Mouse (Mus musculus): ENCODE data around the gene Ptrh2.

GRCm38 (mm10) chr11:86739470-86739869 is 55.7 kb downstream of the Ptrh2 start:
- TF ChIP-seq CHD2 (IDR thresholded peaks at IDR 0.05; ENCODE audit: low read length) (no peak), CTCF (conservative IDR thresholded peaks at IDR 0.05 in 1 of 2, IDR thresholded peaks at IDR 0.05 in 1 of 2; ENCODE audit: low read depth in 2 of 2, low read length in 2 of 2) (no peak), POLR2A (IDR thresholded peaks at IDR 0.05; ENCODE audit: low read depth, low read length) (no peak), JUND (conservative IDR thresholded peaks at IDR 0.05; ENCODE audit: low read depth, low read length) (no peak), BHLHE40 (IDR thresholded peaks at IDR 0.05; ENCODE audit: low read depth, low read length) (no peak), USF2 (conservative IDR thresholded peaks at IDR 0.05; ENCODE audit: low read depth, low read length) (no peak), MYC (IDR thresholded peaks at IDR 0.05; ENCODE audit: low read depth, low read length) (no peak), MAFK (IDR thresholded peaks at IDR 0.05; ENCODE audit: insufficient replicate concordance, low read length) (no peak), ZKSCAN1 (IDR thresholded peaks at IDR 0.05; ENCODE audit: borderline replicate concordance, low read depth, low read length) (no peak), MAX (IDR thresholded peaks at IDR 0.05; ENCODE audit: low read length) (no peak), CHD1 (IDR thresholded peaks at IDR 0.05; ENCODE audit: low read depth, low read length) (no peak), GABPA (IDR thresholded peaks at IDR 0.05; ENCODE audit: insufficient replicate concordance, low read depth, low read length) (no peak), MEF2A (IDR thresholded peaks at IDR 0.05; ENCODE audit: borderline replicate concordance, low read depth, low read length) (no peak), MAZ (IDR thresholded peaks at IDR 0.05; ENCODE audit: low read depth, low read length) (no peak)

All from CH12.LX (cell line).